Mouse (Mus musculus) liver, postnatal 0 days (tissue): Measurements from ENCODE around the gene Snx29.

ENCODE experiments used
- CTCF ChIP-seq: sonication (generic); IDR thresholded peaks from 2 replicates; pipeline ENCODE4 v1.5.1; 2016; ENCODE audit warnings: antibody characterized with exemption, low read depth
- EP300 ChIP-seq: IDR thresholded peaks from 2 replicates; pipeline ENCODE4 v1.6.1; 2016; ENCODE audit warnings: antibody characterized with exemption, low read depth, mild to moderate bottlenecking

DNA sequence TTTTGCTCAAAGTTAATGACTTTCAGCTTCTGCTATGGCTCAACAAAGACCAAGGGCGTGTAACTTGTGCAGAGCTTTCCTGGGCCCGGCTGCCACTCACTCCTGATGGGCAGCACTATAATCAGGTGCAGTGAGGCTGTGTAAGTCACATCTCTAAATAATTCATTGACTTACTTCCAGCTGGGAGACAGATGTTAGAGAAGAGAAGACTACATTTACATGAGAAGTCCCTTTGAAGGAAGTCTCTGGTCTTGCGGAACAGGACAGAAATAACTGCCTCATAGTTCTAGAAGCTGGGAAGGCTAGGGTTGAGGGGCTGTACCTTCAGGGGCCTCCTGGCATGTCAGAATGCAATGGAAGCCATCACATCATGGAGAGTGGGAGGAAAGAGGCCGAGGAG lies 127.9 kb downstream of the Snx29 start:
- TF ChIP-seq CTCF (no peak), EP300 (no peak)
